Mouse (Mus musculus) kidney, adult 18-20 months (tissue): Measurements from ENCODE around the gene Emx2.

Source experiments
- DNase-seq: peaks from one replicate; pipeline ENCODE4 v3.0.0; 2021

Emx2 gene

GRCm38 (mm10) chr19:59457951-59458742 is at the start of gene Emx2:
Gene Emx2, plus strand, starts transcription at chr19:59458372.
- peak; percentile 87 for DNase-seq

- DNase-seq: no peak
Observed at GRCm38 (mm10) chr19:59414128-59414527, 44.0 kb upstream of the Emx2 start.

GRCm38 (mm10) chr19:59418024-59418423 is 40.1 kb upstream of the Emx2 start:
- peak; percentile 87 for DNase-seq

- DNase-seq: no peak
Observed at GRCm38 (mm10) chr19:59418671-59419070, 39.5 kb upstream of the Emx2 start.

GRCm38 (mm10) chr19:59422393-59422792 is 35.8 kb upstream of the Emx2 start:
- no peak for DNase-seq

- DNase-seq: no peak
Observed at GRCm38 (mm10) chr19:59423685-59424084, 34.5 kb upstream of the Emx2 start.

- no peak for DNase-seq
Observed at GRCm38 (mm10) chr19:59424975-59425374, 33.2 kb upstream of the Emx2 start.

GRCm38 (mm10) chr19:59432286-59432685 is 25.9 kb upstream of the Emx2 start:
- no peak for DNase-seq

GRCm38 (mm10) chr19:59450561-59451135 is 7.5 kb upstream of the Emx2 start:
- DNase-seq: no peak

- no peak for DNase-seq
Observed at GRCm38 (mm10) chr19:59451441-59451951, 6.7 kb upstream of the Emx2 start.

GRCm38 (mm10) chr19:59452321-59452720 is 5.9 kb upstream of the Emx2 start:
- DNase-seq: no peak

GRCm38 (mm10) chr19:59453591-59453990 is 4.6 kb upstream of the Emx2 start:
- DNase-seq: no peak

- peak; percentile 85 for DNase-seq
Observed at GRCm38 (mm10) chr19:59454196-59454595, 4.0 kb upstream of the Emx2 start.

GRCm38 (mm10) chr19:59455671-59456070 is 2.5 kb upstream of the Emx2 start:
- DNase-seq: peak; percentile 78

GRCm38 (mm10) chr19:59457011-59457945 is 894 bp upstream of the Emx2 start:
- peak; percentile 60 for DNase-seq

GRCm38 (mm10) chr19:59458743-59459135 is 567 bp downstream of the Emx2 start:
- DNase-seq: no peak

- peak; percentile 67 for DNase-seq
Observed at GRCm38 (mm10) chr19:59459158-59459781, 1.1 kb downstream of the Emx2 start.

GRCm38 (mm10) chr19:59459811-59460241 is 1.7 kb downstream of the Emx2 start:
- peak; percentile 68 for DNase-seq

GRCm38 (mm10) chr19:59460328-59461115 is 2.4 kb downstream of the Emx2 start:
- DNase-seq: peak; percentile 53

- peak; percentile 76 for DNase-seq
Observed at GRCm38 (mm10) chr19:59461481-59462421, 3.6 kb downstream of the Emx2 start.
